Comparison of ENCODE assay signal across 8 mouse cellular contexts in genomic region chr2:68784710-68785427, GRCm38 (mm10).
DNase-seq lines count a peak whose midpoint lies in the region; ATAC-seq and TF ChIP-seq lines count a peak whose summit lies in the region.

No protein-coding gene starts in this region.

- no peaks in the 10 kb centered on the region for H3K36me3 ChIP-seq in MEL (ENCODE audit: control insufficient read depth in 1 of 2, insufficient read depth in 2 of 2, low read length in 2 of 2)
- H3K36me3 ChIP-seq in hindbrain, embryonic 14.5 days (replicated peaks; ENCODE audit: control insufficient read depth, insufficient read depth), result no peaks in the 10 kb centered on the region

- ATAC-seq in hindbrain, embryonic 14.5 days (ENCODE audit: low FRiP score), result peak; percentile 89

- no peaks in the 10 kb centered on the region for H3K9me3 ChIP-seq in MEL (replicated peaks; ENCODE audit: insufficient read depth, low read length)
- H3K9me3 ChIP-seq in hindbrain, embryonic 14.5 days (ENCODE audit: control insufficient read depth, low read length), result no peaks in the 10 kb centered on the region

- H3K4me1 ChIP-seq in MEL (ENCODE audit: control insufficient read depth in 1 of 2, insufficient read depth in 2 of 2, low read length in 2 of 2), result no peaks in the 10 kb centered on the region
- no peaks in the 10 kb centered on the region for H3K4me1 ChIP-seq in hindbrain, embryonic 14.5 days (replicated peaks; ENCODE audit: control insufficient read depth, insufficient read depth, low read length)

- TF ChIP-seq RAD21 in MEL (IDR thresholded peaks at IDR 0.05; ENCODE audit: low read depth, low read length), result peak; percentile 35

- H3K4me3 ChIP-seq in MEL (ENCODE audit: control insufficient read depth in 1 of 2, insufficient read depth in 1 of 2, low read depth in 2 of 2, low read length in 2 of 2), result no peak overlapping the region
- no peak overlapping the region for H3K4me3 ChIP-seq in hindbrain, embryonic 14.5 days (replicated peaks; ENCODE audit: low read length)

- H3K4me2 ChIP-seq in hindbrain, embryonic 14.5 days (replicated peaks), result no peak overlapping the region

- H3K27me3 ChIP-seq in MEL (ENCODE audit: control insufficient read depth in 1 of 2, insufficient read depth in 2 of 2, low read length in 2 of 2), result no peaks in the 10 kb centered on the region
- no peaks in the 10 kb centered on the region for H3K27me3 ChIP-seq in hindbrain, embryonic 14.5 days (ENCODE audit: control insufficient read depth, insufficient read depth, low read length)

- DNase-seq in MEL (ENCODE audit: low read depth, low spot score), result peak; percentile 5
- DNase-seq in cerebellum, adult 9-10 months, result peak; percentile 79
- DNase-seq in frontal cortex, postnatal 10 days (ENCODE audit: low spot score in 2 of 2), result peak; percentile 68 to 82
- peak; percentile 88 for DNase-seq in hindbrain, embryonic 14.5 days (ENCODE audit: low spot score)
- DNase-seq in layer of hippocampus, postnatal 25 days (ENCODE audit: extremely low spot score in 1 of 2, low spot score in 1 of 2), result peak; percentile 62 to 89
- peak; percentile 83 for DNase-seq in lung, postnatal 14 days
- peak; percentile 85 for DNase-seq in retina, embryonic 14.5 days (ENCODE audit: low spot score)
- peak; percentile 76 to 78 for DNase-seq in thymus, postnatal 36 days

- no peak for TF ChIP-seq EP300 in MEL (IDR thresholded peaks at IDR 0.05; ENCODE audit: low read depth in 1 of 2, low read length in 2 of 2)

- no peak overlapping the region for H3K27ac ChIP-seq in MEL (ENCODE audit: control insufficient read depth, low read depth, low read length)
- H3K27ac ChIP-seq in hindbrain, embryonic 14.5 days, result no peak overlapping the region

- no peak for TF ChIP-seq POLR2A in MEL (IDR thresholded peaks at IDR 0.05; ENCODE audit: control insufficient read depth in 1 of 2, insufficient read depth in 1 of 2, low read depth in 1 of 2, low read length in 2 of 2, poor library complexity in 1 of 2)

- no peak overlapping the region for H3K9ac ChIP-seq in MEL (ENCODE audit: control insufficient read depth, low read depth, low read length, poor library complexity, severe bottlenecking)
- no peak overlapping the region for H3K9ac ChIP-seq in hindbrain, embryonic 14.5 days

- no peaks in the 10 kb centered on the region for H3K79me2 ChIP-seq in MEL (ENCODE audit: control insufficient read depth, insufficient read depth, low read length, poor library complexity)

- 38% methylated on average over 5 of the region's 5 CpGs for WGBS in hindbrain, embryonic 14.5 days

- peak in 2 of 3 experiments; percentile 21 to 39; a peak in 3 of 6 replicates for TF ChIP-seq CTCF in MEL (IDR thresholded peaks at IDR 0.05 in 2 of 3, conservative IDR thresholded peaks at IDR 0.05 in 1 of 3; ENCODE audit: control insufficient read depth in 1 of 3, insufficient read depth in 1 of 3, low read depth in 2 of 3, low read length in 3 of 3, poor library complexity in 1 of 3, severe bottlenecking in 1 of 3)

TF ChIP-seq in MEL, 35 proteins besides CTCF, POLR2A, EP300 and RAD21:
- 0 out of 2 replicates have a peak, but pooled peaks have one; percentile 20 for TF ChIP-seq SMC3 (IDR thresholded peaks at IDR 0.05; ENCODE audit: low read depth, low read length)
- no peak for TF ChIP-seq ETS1 (IDR thresholded peaks at IDR 0.05; ENCODE audit: low read depth, low read length)

Comparison
In these comparisons a context has a peak if more than half of its experiments do, and no peak if none do; other contexts are left out.
1. DNase-seq: peak in every context shown above with its lines; median percentile 88 in hindbrain, embryonic 14.5 days; 85 in retina, embryonic 14.5 days; 83 in lung, postnatal 14 days; 79 in cerebellum, adult 9-10 months; 77 in thymus, postnatal 36 days; 76 in layer of hippocampus, postnatal 25 days; 75 in frontal cortex, postnatal 10 days; 5 in MEL.